Comparison of ENCODE assay signal across 23 mouse cellular contexts in the genomic region with DNA sequence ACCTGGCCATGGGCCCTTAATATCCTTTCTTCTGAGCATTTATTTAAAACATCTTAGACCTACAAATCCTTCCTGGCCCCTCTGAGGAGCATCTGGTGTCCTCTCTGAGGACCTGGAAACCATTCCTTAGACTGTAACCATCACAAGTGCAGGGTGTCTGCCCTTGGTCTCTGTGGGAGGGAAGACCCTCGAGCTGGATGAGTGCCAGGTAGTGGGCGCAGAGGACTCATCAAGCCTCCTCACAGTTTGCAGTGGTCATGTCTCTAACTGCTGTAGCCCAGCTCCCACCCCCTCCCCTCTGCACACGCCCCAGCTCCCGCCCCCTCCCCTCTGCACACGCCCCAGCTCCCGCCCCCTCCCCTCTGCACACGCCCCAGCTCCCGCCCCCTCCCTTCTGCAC. TPM values are rescaled to one million over a fixed set of nuclear protein-coding genes. Genes with fewer than 3 reads are reported as not detected.
"Had no signal": no experiment of that assay in that cellular context is flagged by ENCODE, and none has a peak within 500 bp of the region (broad histone marks: within the 10 kb centered on the region; RNA-seq: fewer than 3 reads in every experiment).

No protein-coding gene starts in this region.

- ATAC-seq: liver, postnatal 0 days; midbrain, embryonic 15.5 days had no signal

- H3K4me3 ChIP-seq: kidney, embryonic 15.5 days; left cerebral cortex, adult 2 months; limb, embryonic 10.5 days; liver, embryonic 13.5 days; megakaryocyte, embryonic 14.5 days; midbrain, embryonic 15.5 days; neural tube, embryonic 13.5 days had no signal

- H3K4me1 ChIP-seq: midbrain, embryonic 15.5 days; neural tube, embryonic 13.5 days had no signal

- H3K27ac ChIP-seq: kidney, embryonic 15.5 days; left cerebral cortex, adult 2 months; limb, embryonic 10.5 days; liver, embryonic 13.5 days; macrophage; midbrain, embryonic 15.5 days; neural tube, embryonic 13.5 days had no signal

- H3K36me3 ChIP-seq: kidney, embryonic 15.5 days; limb, embryonic 10.5 days; liver, embryonic 13.5 days; midbrain, embryonic 15.5 days; neural tube, embryonic 13.5 days had no signal

- H3K4me2 ChIP-seq: kidney, embryonic 15.5 days; liver, embryonic 13.5 days; midbrain, embryonic 11.5 days; midbrain, embryonic 15.5 days; neural tube, embryonic 13.5 days had no signal

- DNase-seq: kidney, adult 18-20 months; kidney, postnatal 14 days; liver, embryonic 13.5 days; liver, postnatal 0 days; lung, postnatal 10 days; retina, postnatal 1 day; right cerebral cortex, postnatal 4 days; spleen, adult 18-20 months; thymus, adult 18-20 months; thymus, postnatal 14 days had no signal

- H3K27me3 ChIP-seq: kidney, embryonic 15.5 days; liver, embryonic 13.5 days; midbrain, embryonic 15.5 days; neural tube, embryonic 13.5 days had no signal

- H3K9me3 ChIP-seq: kidney, embryonic 15.5 days; limb, embryonic 10.5 days; liver, embryonic 13.5 days; midbrain, embryonic 15.5 days; neural tube, embryonic 13.5 days had no signal

- H3K9ac ChIP-seq: kidney, embryonic 15.5 days; liver, embryonic 13.5 days; liver, postnatal 0 days; midbrain, embryonic 15.5 days; neural tube, embryonic 13.5 days had no signal

RNA-seq across cellular contexts. Expression of gene 1700029F12Rik, which starts 26.2 kb away (rescaled TPM):
- total RNA-seq: layer of hippocampus, adult 8-10 months; layer of hippocampus, postnatal 25 days; left cerebral cortex, adult 2 months; left cerebral cortex, postnatal 14 days had no signal
- polyA plus RNA-seq: kidney, embryonic 15.5 days; large intestine, adult 2 months; limb, embryonic 10.5 days; limb, embryonic 14.5 days; liver, embryonic 13.5 days; liver, postnatal 0 days; macrophage; midbrain, embryonic 11.5 days; midbrain, embryonic 15.5 days; neural tube, embryonic 13.5 days had no signal
